Mouse (Mus musculus) CH12.LX (cell line): ENCODE results near the gene Fgf7. TPM values are rescaled to one million over a fixed set of nuclear protein-coding genes. Genes with fewer than 3 reads are reported as not detected.

Experiments used
- DNase-seq: peaks from one replicate; pipeline ENCODE4 v3.0.0-alpha.2; 2013; ENCODE audit errors: extremely low read depth
- H3K27ac ChIP-seq: 2 replicates; pipeline ENCODE4 v1.5.1; 2012; ENCODE audit warnings: low read depth, mild to moderate bottlenecking, control low read depth, moderate library complexity; ENCODE audit not compliant: insufficient read depth
- H3K27me3 ChIP-seq: replicated peaks from 2 replicates; pipeline ENCODE3; 2012; ENCODE audit warnings: inconsistent platforms
- H3K36me3 ChIP-seq, 2 experiments: replicated peaks in 1 of 2; 2 replicates each; pipeline versions ENCODE3 to v1.6.1; 2012; ENCODE audit warnings: inconsistent platforms in 1 of 2, low read length in 1 of 2, mild to moderate bottlenecking in 1 of 2, mixed read lengths in 1 of 2, moderate library complexity in 1 of 2; ENCODE audit not compliant: control insufficient read depth in 1 of 2, insufficient read depth in 1 of 2
- H3K4me1 ChIP-seq, 2 experiments: 2 replicates each; pipeline ENCODE4 v1.6.1; 2012; ENCODE audit warnings: inconsistent platforms in 1 of 2, moderate library complexity in 1 of 2; ENCODE audit not compliant: insufficient read depth in 2 of 2, control insufficient read depth in 1 of 2
- H3K4me2 ChIP-seq: 2 replicates; pipeline ENCODE4 v1.6.1; 2012; ENCODE audit warnings: low read depth, mild to moderate bottlenecking, control low read depth; ENCODE audit not compliant: poor library complexity, insufficient read depth, severe bottlenecking
- H3K4me3 ChIP-seq, 3 experiments: fragments of 150-350 bp in 1 of 3; sonication (generic) in 1 of 3; replicated peaks in 1 of 3; 2 replicates each; pipeline versions ENCODE3 to v1.5.1; 2011 to 2012; ENCODE audit warnings: low read depth in 2 of 3, low read length in 2 of 3, mild to moderate bottlenecking in 2 of 3, moderate library complexity in 2 of 3, control low read depth in 1 of 3, improper control_type of control experiment in 1 of 3, inconsistent platforms in 1 of 3, mixed read lengths in 1 of 3; ENCODE audit not compliant: poor library complexity in 1 of 3
- H3K79me2 ChIP-seq: replicated peaks from 2 replicates; pipeline ENCODE4 v1.6.1; 2012; ENCODE audit warnings: mild to moderate bottlenecking, moderate library complexity; ENCODE audit not compliant: control insufficient read depth, poor library complexity, insufficient read depth, severe bottlenecking; ENCODE audit errors: extremely low read depth
- H3K9ac ChIP-seq: 2 replicates; pipeline ENCODE4 v1.6.1; 2012; ENCODE audit warnings: low read depth, mild to moderate bottlenecking, control low read depth, moderate library complexity; ENCODE audit not compliant: insufficient read depth
- H3K9me3 ChIP-seq: replicated peaks from 2 replicates; pipeline ENCODE3; 2012; ENCODE audit warnings: low read length, inconsistent platforms, mixed read lengths
- CHD1 ChIP-seq: IDR thresholded peaks from 2 replicates; pipeline ENCODE4 v1.6.1; 2012; ENCODE audit warnings: low read depth, low read length, improper control_type of control experiment, inconsistent platforms
- CHD2 ChIP-seq: IDR thresholded peaks from 2 replicates; pipeline ENCODE4 v1.6.1; 2011; ENCODE audit warnings: low read length, improper control_type of control experiment
- EP300 ChIP-seq: IDR thresholded peaks from 2 replicates; pipeline ENCODE4 v1.6.1; 2011; ENCODE audit warnings: low read length, improper control_type of control experiment
- GABPA ChIP-seq: IDR thresholded peaks from 2 replicates; pipeline ENCODE4 v1.6.1; 2012; ENCODE audit warnings: low read depth, low read length, improper control_type of control experiment, inconsistent platforms; ENCODE audit not compliant: insufficient replicate concordance
- JUN ChIP-seq: IDR thresholded peaks from 2 replicates; pipeline ENCODE4 v1.6.1; 2011; ENCODE audit warnings: low read depth, mild to moderate bottlenecking, low read length, improper control_type of control experiment, moderate library complexity; ENCODE audit not compliant: insufficient read depth
- JUND ChIP-seq: conservative IDR thresholded peaks from 2 replicates; pipeline ENCODE4 v1.6.1; 2011; ENCODE audit warnings: low read depth, low read length, improper control_type of control experiment
- MAX ChIP-seq: IDR thresholded peaks from 2 replicates; pipeline ENCODE4 v1.6.1; 2011; ENCODE audit warnings: low read length, improper control_type of control experiment
- MXI1 ChIP-seq: IDR thresholded peaks from 2 replicates; pipeline ENCODE4 v1.6.1; 2011; ENCODE audit warnings: mild to moderate bottlenecking, low read depth, low read length, improper control_type of control experiment
- MYC ChIP-seq: IDR thresholded peaks from 2 replicates; pipeline ENCODE4 v1.6.1; 2011; ENCODE audit warnings: low read depth, mild to moderate bottlenecking, improper control_type of control experiment, low read length
- NELFE ChIP-seq: IDR thresholded peaks from 2 replicates; pipeline ENCODE4 v1.6.1; 2011; ENCODE audit warnings: low read depth, low read length, improper control_type of control experiment
- NRF1 ChIP-seq: IDR thresholded peaks from 2 replicates; pipeline ENCODE4 v1.6.1; 2014; ENCODE audit warnings: low read depth, mild to moderate bottlenecking, inconsistent platforms, low read length, improper control_type of control experiment, moderate library complexity
- POLR2AphosphoS2 ChIP-seq: IDR thresholded peaks from 2 replicates; pipeline ENCODE4 v1.6.1; 2011; ENCODE audit warnings: low read depth, low read length, improper control_type of control experiment
- RCOR1 ChIP-seq: conservative IDR thresholded peaks from 2 replicates; pipeline ENCODE4 v1.6.1; 2012; ENCODE audit warnings: low read depth, mild to moderate bottlenecking, inconsistent platforms, low read length, improper control_type of control experiment
- SMC3 ChIP-seq: IDR thresholded peaks from 2 replicates; pipeline ENCODE4 v1.6.1; 2011; ENCODE audit warnings: low read depth, low read length, improper control_type of control experiment
- TCF12 ChIP-seq: IDR thresholded peaks from 2 replicates; pipeline ENCODE4 v1.6.1; 2014; ENCODE audit warnings: low read depth, mild to moderate bottlenecking, inconsistent platforms, low read length, improper control_type of control experiment
- USF2 ChIP-seq: conservative IDR thresholded peaks from 2 replicates; pipeline ENCODE4 v1.6.1; 2011; ENCODE audit warnings: low read depth, low read length, improper control_type of control experiment
- ZC3H11A ChIP-seq: IDR thresholded peaks from 2 replicates; pipeline ENCODE4 v1.6.1; 2012; ENCODE audit warnings: low read depth, mild to moderate bottlenecking, inconsistent platforms, low read length, improper control_type of control experiment
- dilution Hi-C: fragments of 300-500 bp; cut with MboI; formaldehyde crosslinking; loops from 2 replicates; pipeline ENCODE4 v1.14.3; 2020; ENCODE audit warnings: low sequenced_read_pairs; ENCODE audit not compliant: extremely low pct_unique_long_range_greater_than_20kb, extremely low pct_ligation_motif_present
- in situ Hi-C: fragments of 300-500 bp; cut with MboI; formaldehyde crosslinking; loops from 3 replicates; pipeline ENCODE4 v1.14.3; 2019; ENCODE audit warnings: low sequenced_read_pairs, low pct_ligation_motif_present, low pct_unique_long_range_greater_than_20kb, mixed read lengths
- polyA plus RNA-seq: library from polyadenylated mRNA; unstranded; fragments of >175 nt; gene quantifications from 2 replicates; pipeline ENCODE4 v1.2.1, GENCODE M21; 2012; ENCODE audit warnings: low read depth; ENCODE audit not compliant: insufficient read length
- total RNA-seq, 2 experiments: library from RNA; depleted of rRNA; stranded (reverse); fragments of 300-350 nt in 1 of 2; fragments of >200 nt in 1 of 2; gene quantifications; 2 replicates each; pipeline ENCODE4 v1.2.3; 2012 to 2014

Fgf7 gene
- total and polyA plus RNA-seq, 3 experiments, result not detected

- DNase-seq, result no peak
- no peak overlapping the region for H3K27ac ChIP-seq
- H3K27me3 ChIP-seq, result no peaks in the 10 kb centered on the region
- dilution Hi-C loops, result no loop called here
- H3K79me2 ChIP-seq, result no peaks in the 10 kb centered on the region
- in situ Hi-C loops, result no loop called here
- no peak overlapping the region for H3K4me2 ChIP-seq
- H3K4me3 ChIP-seq, result no peak overlapping the region
- H3K36me3 ChIP-seq, result no peaks in the 10 kb centered on the region
- no peak overlapping the region for H3K9ac ChIP-seq
- H3K4me1 ChIP-seq, result no peaks in the 10 kb centered on the region
- TF ChIP-seq CHD2 (no peak), EP300 (no peak), MXI1 (no peak), GABPA (no peak), MYC (no peak), TCF12 (no peak), RCOR1 (no peak), USF2 (no peak), POLR2AphosphoS2 (no peak), SMC3 (no peak), JUN (no peak), NRF1 (no peak), JUND (no peak), CHD1 (no peak), NELFE (no peak)
- H3K9me3 ChIP-seq, result no peaks in the 10 kb centered on the region
Measured at GRCm38 (mm10) chr2:126053657-126054056, 19.2 kb downstream of the Fgf7 start.

DNA sequence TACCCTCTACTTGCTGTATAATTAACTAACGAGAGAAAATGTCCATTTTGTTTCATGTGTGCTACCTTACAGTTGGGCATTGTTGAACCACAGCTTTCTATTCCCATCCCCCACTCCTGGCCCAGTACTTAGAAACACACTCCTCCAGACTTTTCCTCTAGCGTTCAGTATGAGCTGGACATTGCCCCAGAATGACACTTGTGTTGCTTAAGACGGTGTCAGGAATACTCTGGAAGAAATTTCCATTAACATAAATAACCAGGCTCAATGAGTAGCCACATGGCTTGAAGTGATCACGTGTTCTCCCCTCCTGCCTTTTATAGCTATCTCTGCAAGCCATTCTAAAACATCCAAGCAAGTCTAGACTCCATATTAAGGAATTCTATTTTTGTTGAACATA lies 26.1 kb downstream of the Fgf7 start:
- Histone ChIP-seq H3K9me3 (no peaks in the 10 kb centered on the region), H3K27me3 (no peaks in the 10 kb centered on the region), H3K36me3 (no peaks in the 10 kb centered on the region), H3K79me2 (no peaks in the 10 kb centered on the region), H3K9ac (no peak overlapping the region), H3K4me1 (no peaks in the 10 kb centered on the region), H3K27ac (no peak overlapping the region), H3K4me2 (no peak overlapping the region), H3K4me3 (no peak overlapping the region)
- TF ChIP-seq MAX, result no peak
- TF ChIP-seq MYC, result no peak
- TF ChIP-seq ZC3H11A, result no peak
- no peak for TF ChIP-seq RCOR1
- in situ Hi-C loops, result no loop called here
- no peak for DNase-seq
- dilution Hi-C loops, result no loop called here
